Mouse (Mus musculus): ENCODE measurements around the gene Inpp1.

DNA sequence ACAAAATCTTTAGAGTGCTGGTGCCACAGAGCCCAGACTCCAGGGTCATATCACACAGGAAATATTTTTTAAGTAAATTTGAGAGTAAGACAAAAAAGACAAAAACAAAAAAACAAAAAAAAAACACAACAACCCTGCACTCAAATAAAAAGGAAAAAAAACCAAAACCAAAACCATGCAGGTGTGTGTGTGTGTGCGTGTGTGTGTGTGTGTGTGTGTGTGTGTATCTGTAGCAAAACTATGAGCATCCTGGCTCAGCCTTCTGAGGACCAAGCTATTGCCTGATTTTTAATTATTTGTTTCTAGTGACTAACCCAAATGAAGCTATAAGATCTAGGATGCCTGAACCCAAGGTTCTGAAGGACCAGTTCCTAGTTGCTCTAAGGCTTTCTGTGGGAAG lies 65.9 kb downstream of the Inpp1 start:
- no peak for TF ChIP-seq CTCF (conservative IDR thresholded peaks at IDR 0.05; ENCODE audit: low read length)
- no peak for TF ChIP-seq POU5F1 (IDR thresholded peaks at IDR 0.05; ENCODE audit: borderline replicate concordance, low read length)
- no peak for TF ChIP-seq NANOG (IDR thresholded peaks at IDR 0.05; ENCODE audit: borderline replicate concordance, low read length)

Measured in E14TG2a.4 (cell line).